Mouse (Mus musculus): Measurements from ENCODE around the gene Timm23. TPM values are rescaled to one million over a fixed set of nuclear protein-coding genes. Genes with fewer than 3 reads are reported as not detected.
"Not testable (repeated sequence)": the region's sequence is repeated elsewhere in the genome, so short reads cannot be mapped to it uniquely, and the experiment has no call there.

Timm23 gene
- 15.2 and 17.5 TPM in 2 replicates for polyA plus RNA-seq (2012)

DNA sequence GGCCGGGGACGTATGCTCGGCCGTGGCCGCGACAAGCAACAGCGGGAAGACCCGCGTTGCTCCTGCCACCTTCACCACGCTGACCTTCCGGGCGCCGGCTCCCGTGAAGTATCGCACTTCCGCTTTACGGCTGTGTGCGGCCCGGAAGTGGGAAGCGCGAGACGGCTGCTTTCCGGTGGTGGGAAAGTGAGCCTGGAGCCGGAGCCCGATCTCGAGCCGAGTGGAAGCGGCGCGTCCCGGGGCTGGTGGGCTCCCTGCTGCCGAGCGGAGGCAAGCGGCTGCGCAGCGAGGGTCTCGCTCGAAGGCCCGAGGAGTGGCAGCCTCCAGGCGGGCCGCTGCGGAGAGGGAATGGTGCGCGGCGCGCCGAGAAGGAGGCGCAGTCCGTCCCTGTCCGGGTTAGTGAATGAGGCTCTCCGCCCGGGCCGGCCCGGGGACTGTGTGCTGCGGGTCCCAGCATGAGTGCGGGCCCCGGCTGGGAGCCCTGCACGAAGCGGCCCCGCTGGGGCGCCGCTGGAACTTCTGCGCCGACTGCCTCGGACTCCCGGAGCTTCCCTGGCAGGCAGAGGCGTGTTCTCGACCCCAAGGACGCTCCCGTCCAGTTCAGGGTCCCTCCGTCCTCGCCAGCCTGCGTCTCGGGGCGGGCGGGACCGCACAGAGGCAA is at the start of gene Timm23, which contains the start of gene Parg:
Gene Timm23, minus strand, starts transcription at position 108 of the 661 bp plus-strand sequence.
Gene Parg, plus strand, starts transcription at position 159 of the 661 bp plus-strand sequence.
- Histone ChIP-seq H3K36me3 (ENCODE audit: control insufficient read depth) (peaks cover 34% of the 10 kb centered on the region), H3K9me3 (ENCODE audit: control insufficient read depth, low read length) (no peaks in the 10 kb centered on the region), H3K4me3 (replicated peaks) (peak within 1 kb of the TSS; percentile 99), H3K27me3 (ENCODE audit: control insufficient read depth) (no peaks in the 10 kb centered on the region), H3K4me1 (ENCODE audit: control insufficient read depth) (peaks cover 37% of the 10 kb centered on the region)
- no peak for TF ChIP-seq TAL1 (IDR thresholded peaks at IDR 0.05; ENCODE audit: low read length)
- no peak for TF ChIP-seq GATA1 (IDR thresholded peaks at IDR 0.05; ENCODE audit: low read length)

DNA sequence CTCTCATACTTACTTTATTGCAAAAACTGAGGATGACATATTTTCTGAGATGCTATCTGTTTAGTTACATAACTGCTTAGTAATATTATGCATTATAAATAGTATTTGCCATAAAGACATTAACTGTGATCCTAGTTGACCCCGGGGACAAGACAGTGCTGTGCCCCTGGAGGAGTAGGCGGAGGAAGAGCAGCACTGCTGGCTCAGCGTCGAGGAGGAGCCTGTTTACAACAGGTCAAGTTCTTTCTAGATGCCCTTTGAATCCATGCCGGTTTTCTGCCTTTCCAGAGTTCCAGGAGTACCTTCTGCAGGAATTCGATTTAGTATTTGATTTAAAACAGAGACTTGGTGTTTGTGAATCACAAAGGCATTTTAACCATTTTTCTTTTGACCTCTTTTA is 47.9 kb upstream of the Timm23 start:
- TF ChIP-seq GATA1 (IDR thresholded peaks at IDR 0.05; ENCODE audit: low read length): no peak
- no peak for TF ChIP-seq TAL1 (IDR thresholded peaks at IDR 0.05; ENCODE audit: low read length)
- Histone ChIP-seq H3K4me3 (replicated peaks) (no peak overlapping the region), H3K27me3 (ENCODE audit: control insufficient read depth) (no peaks in the 10 kb centered on the region), H3K9me3 (ENCODE audit: control insufficient read depth, low read length) (no peaks in the 10 kb centered on the region), H3K36me3 (ENCODE audit: control insufficient read depth) (peaks cover 40% of the 10 kb centered on the region), H3K4me1 (ENCODE audit: control insufficient read depth) (no peaks in the 10 kb centered on the region)

- H3K9me3 ChIP-seq (ENCODE audit: control insufficient read depth, low read length): no peaks in the 10 kb centered on the region
- H3K36me3 ChIP-seq (ENCODE audit: control insufficient read depth): peaks cover 45% of the 10 kb centered on the region
- no peak for TF ChIP-seq TAL1 (IDR thresholded peaks at IDR 0.05; ENCODE audit: low read length)
- TF ChIP-seq GATA1 (IDR thresholded peaks at IDR 0.05; ENCODE audit: low read length): no peak
- H3K4me3 ChIP-seq (replicated peaks): no peak overlapping the region
- H3K4me1 ChIP-seq (ENCODE audit: control insufficient read depth): no peaks in the 10 kb centered on the region
- H3K27me3 ChIP-seq (ENCODE audit: control insufficient read depth): no peaks in the 10 kb centered on the region
Measured at GRCm38 (mm10) chr14:32246019-32246418, 44.3 kb upstream of the Timm23 start.

DNA sequence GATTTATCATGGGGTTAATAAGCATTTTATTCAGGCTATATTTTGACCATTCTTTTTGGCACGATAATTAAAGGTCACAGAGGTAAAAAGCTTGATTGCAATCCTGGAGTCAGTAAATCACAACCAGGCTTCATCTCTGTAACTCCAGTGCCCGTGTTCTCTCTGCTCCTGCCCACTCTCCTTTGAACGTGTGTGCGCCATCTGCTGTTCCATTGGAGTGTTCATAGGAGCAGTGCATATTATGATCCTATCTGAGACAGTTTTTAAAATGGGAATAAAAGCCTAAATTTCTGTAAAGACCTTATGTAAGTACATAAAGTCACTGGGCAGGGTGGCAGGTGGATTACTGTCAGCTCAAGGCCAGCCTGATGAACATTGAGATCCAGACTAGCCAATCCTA is 40.7 kb upstream of the Timm23 start:
- no peak for TF ChIP-seq TAL1 (IDR thresholded peaks at IDR 0.05; ENCODE audit: low read length)
- no peak for TF ChIP-seq GATA1 (IDR thresholded peaks at IDR 0.05; ENCODE audit: low read length)
- peaks cover 49% of the 10 kb centered on the region for H3K36me3 ChIP-seq (ENCODE audit: control insufficient read depth)

DNA sequence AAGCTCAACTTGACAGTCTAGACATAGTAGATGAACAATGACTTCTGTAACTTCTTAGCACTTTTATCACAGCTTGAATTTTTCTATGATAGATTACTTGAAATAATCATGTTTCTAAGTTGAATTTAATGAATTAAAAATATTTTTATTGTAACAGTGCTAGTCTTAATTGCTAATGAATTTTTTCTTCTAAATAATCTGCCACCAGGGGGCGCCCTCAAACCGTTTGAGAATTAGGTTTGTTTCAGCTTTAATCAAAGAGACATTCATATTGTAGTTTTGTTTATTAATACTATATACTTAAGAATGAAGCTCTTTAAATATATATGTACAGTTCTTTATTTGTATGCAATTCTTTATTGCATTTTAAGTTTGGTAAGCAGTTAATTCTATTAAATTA is 27.3 kb upstream of the Timm23 start:
- Histone ChIP-seq H3K9me3 (ENCODE audit: control insufficient read depth, low read length) (no peaks in the 10 kb centered on the region), H3K36me3 (ENCODE audit: control insufficient read depth) (peaks cover 42% of the 10 kb centered on the region), H3K27me3 (ENCODE audit: control insufficient read depth) (no peaks in the 10 kb centered on the region), H3K4me1 (ENCODE audit: control insufficient read depth) (no peaks in the 10 kb centered on the region), H3K4me3 (replicated peaks) (no peak overlapping the region)
- TF ChIP-seq GATA1 (IDR thresholded peaks at IDR 0.05; ENCODE audit: low read length) (no peak), TAL1 (IDR thresholded peaks at IDR 0.05; ENCODE audit: low read length) (no peak)

More for the DNA sequence above, 40.7 kb upstream of the Timm23 start:
- H3K4me1 ChIP-seq (ENCODE audit: control insufficient read depth): no peaks in the 10 kb centered on the region
- no peaks in the 10 kb centered on the region for H3K27me3 ChIP-seq (ENCODE audit: control insufficient read depth)
- H3K4me3 ChIP-seq (replicated peaks): no peak overlapping the region
- no peaks in the 10 kb centered on the region for H3K9me3 ChIP-seq (ENCODE audit: control insufficient read depth, low read length)

DNA sequence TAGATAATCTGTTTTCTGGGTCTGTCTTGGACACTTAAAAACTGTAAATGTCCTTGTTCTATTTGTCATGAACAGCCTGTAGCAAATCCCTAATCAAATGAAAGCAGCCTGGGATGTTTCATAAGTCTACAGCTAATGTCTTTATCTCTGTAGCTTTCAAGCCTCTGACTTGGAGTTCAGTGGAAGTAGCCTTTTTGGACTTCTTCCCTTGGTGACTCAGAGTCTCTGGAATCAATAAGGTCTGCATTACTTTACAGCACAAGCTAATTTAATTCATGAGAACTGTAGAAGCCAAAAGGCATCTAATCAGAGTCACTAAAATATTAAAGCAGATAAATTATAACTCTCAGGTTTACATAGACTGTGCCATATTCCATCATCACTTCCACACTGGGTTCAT is 24.9 kb upstream of the Timm23 start:
- TF ChIP-seq TAL1 (IDR thresholded peaks at IDR 0.05; ENCODE audit: low read length) (no peak), GATA1 (IDR thresholded peaks at IDR 0.05; ENCODE audit: low read length) (no peak)
- Histone ChIP-seq H3K36me3 (ENCODE audit: control insufficient read depth) (peaks cover 44% of the 10 kb centered on the region), H3K4me3 (replicated peaks) (no peak overlapping the region)

GRCm38 (mm10) chr14:32201354-32201753 is 344 bp downstream of the Timm23 start:
- Histone ChIP-seq H3K36me3 (ENCODE audit: control insufficient read depth) (peaks cover 39% of the 10 kb centered on the region), H3K9me3 (ENCODE audit: control insufficient read depth, low read length) (no peaks in the 10 kb centered on the region), H3K27me3 (ENCODE audit: control insufficient read depth) (no peaks in the 10 kb centered on the region), H3K4me3 (replicated peaks) (peak overlapping the region; percentile 99), H3K4me1 (ENCODE audit: control insufficient read depth) (peaks cover 39% of the 10 kb centered on the region)
- TF ChIP-seq GATA1 (IDR thresholded peaks at IDR 0.05; ENCODE audit: low read length) (no peak), TAL1 (IDR thresholded peaks at IDR 0.05; ENCODE audit: low read length) (no peak)

More for the DNA sequence above, 24.9 kb upstream of the Timm23 start:
- Histone ChIP-seq H3K4me1 (ENCODE audit: control insufficient read depth) (no peaks in the 10 kb centered on the region), H3K9me3 (ENCODE audit: control insufficient read depth, low read length) (no peaks in the 10 kb centered on the region), H3K27me3 (ENCODE audit: control insufficient read depth) (no peaks in the 10 kb centered on the region)

- peaks cover 95% of the 10 kb centered on the region for H3K36me3 ChIP-seq (ENCODE audit: control insufficient read depth)
- H3K9me3 ChIP-seq (ENCODE audit: control insufficient read depth, low read length); H3K4me3 ChIP-seq (replicated peaks); H3K27me3 ChIP-seq (ENCODE audit: control insufficient read depth): not testable (repeated sequence)
- peaks cover 16% of the 10 kb centered on the region for H3K4me1 ChIP-seq (ENCODE audit: control insufficient read depth)
Measured at GRCm38 (mm10) chr14:32193557-32193956, 8.1 kb downstream of the Timm23 start.

DNA sequence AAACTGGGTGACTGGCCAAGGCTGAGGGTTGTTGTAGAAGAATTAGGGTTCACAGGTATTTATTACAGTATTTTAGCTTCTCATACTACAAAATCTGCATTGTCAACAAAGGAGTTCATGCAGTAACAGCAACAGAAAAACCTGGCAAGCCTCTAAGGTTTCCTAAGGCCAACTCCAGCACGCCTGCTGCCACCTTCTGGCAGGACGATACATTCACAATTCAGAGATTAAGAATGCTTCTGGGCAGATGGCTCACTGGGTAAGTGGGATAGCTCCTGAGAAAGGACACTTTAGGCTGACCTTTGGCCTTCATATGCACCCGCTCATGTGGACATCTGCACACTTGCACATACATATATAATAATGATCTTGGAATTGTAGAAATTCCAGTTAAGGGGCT is 9.3 kb downstream of the Timm23 start:
- TF ChIP-seq GATA1 (IDR thresholded peaks at IDR 0.05; ENCODE audit: low read length) (no peak), TAL1 (IDR thresholded peaks at IDR 0.05; ENCODE audit: low read length) (no peak)
- Histone ChIP-seq H3K4me1 (ENCODE audit: control insufficient read depth) (peaks cover 12% of the 10 kb centered on the region), H3K4me3 (replicated peaks) (no peak overlapping the region), H3K36me3 (ENCODE audit: control insufficient read depth) (peaks cover 94% of the 10 kb centered on the region), H3K27me3 (ENCODE audit: control insufficient read depth) (no peaks in the 10 kb centered on the region), H3K9me3 (ENCODE audit: control insufficient read depth, low read length) (no peaks in the 10 kb centered on the region)

- TF ChIP-seq TAL1 (IDR thresholded peaks at IDR 0.05; ENCODE audit: low read length) (no peak), GATA1 (IDR thresholded peaks at IDR 0.05; ENCODE audit: low read length) (no peak)
- H3K36me3 ChIP-seq (ENCODE audit: control insufficient read depth): peaks cover 94% of the 10 kb centered on the region
- H3K27me3 ChIP-seq (ENCODE audit: control insufficient read depth): no peaks in the 10 kb centered on the region
- no peak overlapping the region for H3K4me3 ChIP-seq (replicated peaks)
- no peaks in the 10 kb centered on the region for H3K9me3 ChIP-seq (ENCODE audit: control insufficient read depth, low read length)
- peaks cover 12% of the 10 kb centered on the region for H3K4me1 ChIP-seq (ENCODE audit: control insufficient read depth)
Measured at GRCm38 (mm10) chr14:32191926-32192325, 9.8 kb downstream of the Timm23 start.

Data from erythroblast, embryonic 14.5 days (primary cell).